Mouse (Mus musculus) CH12F3 (cell line): ENCODE measurements around the gene Gltp.

Source experiments
- in situ Hi-C: fragments of 300-500 bp; cut with MboI; formaldehyde crosslinking; loops from 2 replicates; pipeline ENCODE4 v1.14.3; 2020; ENCODE audit warnings: low sequenced_read_pairs

The Gltp gene

DNA sequence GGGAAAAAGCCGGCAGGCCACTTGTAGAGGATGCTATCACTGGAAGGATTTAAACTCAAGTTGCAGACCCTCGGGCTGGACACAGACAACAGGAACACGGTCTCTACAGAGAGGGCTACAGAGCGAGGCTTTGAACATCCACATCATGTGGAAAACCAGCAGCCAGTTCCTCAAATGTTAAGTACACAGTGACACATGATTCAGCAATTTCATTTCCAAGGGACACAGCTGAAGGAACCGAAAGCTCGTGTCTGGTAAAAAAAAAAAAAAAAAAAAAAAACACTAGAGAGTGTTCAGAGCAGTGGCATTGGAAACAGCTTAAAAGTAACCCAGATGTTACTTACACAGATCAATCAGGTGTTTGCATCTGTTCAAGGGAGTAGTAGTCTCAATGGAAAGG, 29.8 kb downstream of the Gltp start:
- in situ Hi-C loops = no loop called here

DNA sequence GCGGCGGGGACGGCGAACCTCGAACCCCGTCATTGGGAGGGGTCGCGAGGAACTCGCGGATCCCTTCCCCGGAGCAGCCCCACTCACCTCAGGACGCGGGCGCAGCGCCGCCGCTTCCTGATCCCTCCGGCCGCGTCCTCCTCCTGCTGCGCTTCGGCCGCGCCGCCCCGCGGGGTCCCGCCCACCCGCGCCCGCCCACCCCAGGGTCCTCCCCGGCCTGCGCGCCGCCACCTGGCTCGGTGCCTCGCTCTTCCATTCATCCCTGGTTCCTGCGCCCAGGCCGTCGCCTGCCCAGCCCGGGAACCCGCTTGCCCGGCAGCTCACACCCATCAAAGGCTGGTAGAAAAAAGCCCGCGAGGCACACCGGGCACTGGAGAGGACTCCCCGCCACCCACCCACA, 32.5 kb downstream of the Gltp start, which contains the start of gene Trpv4:
TSS of gene Trpv4 (minus strand) at position 167 of the 400 bp plus-strand sequence.
- in situ Hi-C loops = no loop called here

DNA sequence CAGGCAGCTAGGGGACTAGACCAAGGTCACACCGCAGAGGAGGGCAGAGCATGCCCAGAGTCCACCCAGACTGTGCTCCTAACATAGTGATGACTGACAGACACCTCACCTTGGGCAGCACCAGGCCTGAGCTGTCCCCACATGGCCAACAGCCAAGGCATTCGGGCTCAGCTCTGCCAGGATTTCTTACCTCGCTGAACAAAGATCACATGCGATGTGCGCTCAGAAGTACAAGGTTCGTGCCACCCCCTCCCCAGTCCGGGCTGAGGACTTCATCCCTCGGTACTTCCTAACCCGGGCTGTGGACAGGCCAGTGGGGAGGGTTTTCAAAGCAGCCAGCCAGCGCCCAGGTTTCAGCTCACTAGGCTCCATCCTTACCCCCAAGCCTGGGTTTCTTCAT, 33.4 kb downstream of the Gltp start:
- in situ Hi-C loops = no loop called here

DNA sequence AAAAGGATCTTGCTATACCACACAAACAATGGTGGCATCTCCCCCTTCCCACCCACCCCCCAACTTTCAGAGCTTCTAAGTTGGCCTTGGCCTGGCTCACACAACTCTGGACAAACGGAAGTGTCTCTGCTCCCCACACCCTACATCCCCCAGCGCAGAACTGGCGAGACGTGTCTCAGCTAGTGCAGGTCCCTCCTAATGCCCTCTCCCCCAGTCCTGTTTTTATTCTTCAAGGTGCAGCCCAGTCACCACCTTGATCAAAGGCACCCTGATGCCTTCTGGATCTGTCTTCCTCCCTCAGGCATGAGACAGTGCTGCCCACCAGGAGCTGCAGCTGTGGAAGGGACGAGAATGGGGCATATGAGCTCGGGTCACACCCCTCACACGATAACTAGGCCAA, 34.5 kb downstream of the Gltp start:
- in situ Hi-C loops = no loop called here

DNA sequence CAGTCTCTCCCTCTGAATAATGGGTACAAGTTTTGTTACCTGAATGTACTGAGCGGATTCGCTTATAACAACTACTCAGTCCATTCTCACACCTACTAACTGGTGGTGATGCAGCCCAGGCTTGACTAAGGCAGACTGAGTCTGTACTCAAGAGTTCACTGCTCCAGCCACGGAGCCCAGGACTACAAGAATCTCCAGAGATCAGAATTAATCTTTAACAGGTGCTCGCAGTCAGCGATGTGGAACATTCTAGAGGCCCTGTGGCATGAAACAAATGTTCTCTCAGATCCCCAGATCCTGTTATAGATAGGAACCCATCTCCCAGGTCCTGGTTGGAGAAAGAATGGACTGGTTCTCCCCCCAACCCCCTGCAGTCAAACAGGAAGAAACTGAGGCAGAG, 35.1 kb downstream of the Gltp start:
- in situ Hi-C loops = no loop called here

DNA sequence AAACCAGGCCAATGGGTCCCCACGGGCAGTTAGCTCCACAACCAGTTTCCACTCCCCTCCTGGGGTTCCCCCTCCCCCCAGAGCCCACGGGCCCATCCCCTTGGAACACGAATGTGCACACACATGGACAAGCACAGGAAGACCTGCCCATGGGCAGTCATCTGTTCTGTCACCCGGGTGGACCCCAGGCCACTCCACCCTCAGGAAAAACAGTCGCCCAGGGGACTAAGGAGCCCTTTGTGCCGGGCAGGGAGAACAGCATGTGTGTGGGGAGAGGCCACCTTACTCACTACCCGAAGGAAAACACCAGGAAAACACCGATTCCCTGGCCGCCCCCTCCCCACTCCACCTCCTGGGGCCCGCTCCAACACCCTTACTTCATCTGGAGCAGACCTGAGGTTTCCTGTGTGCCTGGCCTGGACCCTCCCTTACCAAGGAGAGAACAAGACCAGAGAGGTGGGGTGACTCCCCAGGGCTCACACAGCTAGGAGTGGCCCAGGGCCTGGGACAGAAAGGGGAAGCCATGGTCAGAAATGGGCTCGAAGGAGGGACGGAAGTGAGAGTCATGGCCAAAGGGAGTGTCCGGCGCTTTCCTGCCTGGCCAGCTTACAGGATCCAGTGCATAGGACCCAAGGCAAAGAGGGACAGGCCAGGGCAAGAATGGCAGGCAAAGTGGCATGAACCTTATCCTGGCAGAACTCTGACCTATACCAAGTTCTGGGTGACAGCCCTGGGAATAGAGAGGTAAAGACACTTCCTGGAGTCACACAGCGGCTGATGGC, 36.9 kb downstream of the Gltp start:
- in situ Hi-C loops = no loop called here

DNA sequence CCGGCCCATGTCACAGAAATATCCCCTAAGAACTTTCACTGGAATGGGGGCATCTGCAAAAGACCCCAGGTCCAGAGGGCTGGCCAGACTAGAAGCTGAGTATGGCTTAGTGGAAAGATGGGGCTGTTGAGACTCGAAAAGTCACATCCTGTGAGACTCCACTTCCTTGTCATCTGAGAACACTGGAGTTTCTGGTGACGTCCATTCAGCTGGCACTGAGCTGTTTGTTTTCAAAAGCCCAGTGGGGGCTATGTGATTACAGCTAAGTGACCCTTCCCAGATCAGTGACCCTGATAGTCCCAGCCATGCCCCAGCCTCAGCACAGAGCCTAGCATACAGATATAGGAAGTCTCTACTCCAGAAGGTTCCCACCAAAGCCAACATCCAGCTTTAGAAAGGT, 39.3 kb downstream of the Gltp start:
- in situ Hi-C loops = no loop called here

DNA sequence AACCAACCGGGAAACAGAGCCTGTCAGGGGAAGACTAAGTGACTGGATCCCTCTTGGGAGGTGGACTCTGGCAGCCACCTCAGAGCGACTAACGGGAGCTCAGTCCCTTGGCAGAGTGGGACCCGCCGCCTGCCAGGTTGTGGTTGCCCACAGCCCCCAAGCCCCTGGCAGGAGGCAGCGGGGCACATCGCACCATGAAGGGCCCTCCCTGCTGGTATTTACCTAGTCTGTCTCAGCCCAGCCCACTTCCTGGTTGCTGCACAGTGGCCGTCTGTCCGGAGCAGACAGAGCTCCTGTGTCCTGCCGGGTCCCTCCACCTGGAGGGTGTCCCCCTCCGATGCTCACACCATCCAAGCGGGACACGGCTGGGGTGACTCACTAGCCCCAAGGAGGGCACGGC, 39.8 kb downstream of the Gltp start:
- in situ Hi-C loops = no loop called here

DNA sequence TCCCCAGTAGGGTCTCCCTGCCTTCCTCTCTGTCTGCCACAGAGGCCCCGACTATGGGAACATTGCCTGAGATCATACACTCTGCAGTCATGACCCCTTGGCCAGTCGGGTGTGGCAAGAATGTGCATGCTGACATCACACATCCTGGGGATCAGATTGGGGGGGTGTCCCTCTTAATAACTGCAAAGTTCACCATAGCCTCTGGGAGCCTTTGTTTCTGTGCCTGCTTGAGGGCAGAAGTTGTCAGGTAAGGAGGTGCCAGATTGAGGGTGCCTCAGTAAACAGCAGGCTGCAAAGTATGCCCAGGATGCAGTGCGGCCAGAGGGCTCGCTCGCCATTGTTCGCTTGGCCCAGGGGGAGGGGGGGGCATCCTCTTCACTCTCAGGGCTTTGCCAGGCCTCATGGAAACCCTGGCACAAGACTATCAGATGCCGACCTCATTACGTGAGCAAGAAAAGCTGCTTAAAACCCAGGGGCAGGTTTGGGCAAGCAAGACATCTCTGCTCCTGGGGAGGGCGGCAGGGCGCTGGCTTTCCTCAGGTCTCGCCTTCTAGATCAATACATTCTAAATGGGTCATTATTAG, 42.0 kb downstream of the Gltp start:
- in situ Hi-C loops = no loop called here

DNA sequence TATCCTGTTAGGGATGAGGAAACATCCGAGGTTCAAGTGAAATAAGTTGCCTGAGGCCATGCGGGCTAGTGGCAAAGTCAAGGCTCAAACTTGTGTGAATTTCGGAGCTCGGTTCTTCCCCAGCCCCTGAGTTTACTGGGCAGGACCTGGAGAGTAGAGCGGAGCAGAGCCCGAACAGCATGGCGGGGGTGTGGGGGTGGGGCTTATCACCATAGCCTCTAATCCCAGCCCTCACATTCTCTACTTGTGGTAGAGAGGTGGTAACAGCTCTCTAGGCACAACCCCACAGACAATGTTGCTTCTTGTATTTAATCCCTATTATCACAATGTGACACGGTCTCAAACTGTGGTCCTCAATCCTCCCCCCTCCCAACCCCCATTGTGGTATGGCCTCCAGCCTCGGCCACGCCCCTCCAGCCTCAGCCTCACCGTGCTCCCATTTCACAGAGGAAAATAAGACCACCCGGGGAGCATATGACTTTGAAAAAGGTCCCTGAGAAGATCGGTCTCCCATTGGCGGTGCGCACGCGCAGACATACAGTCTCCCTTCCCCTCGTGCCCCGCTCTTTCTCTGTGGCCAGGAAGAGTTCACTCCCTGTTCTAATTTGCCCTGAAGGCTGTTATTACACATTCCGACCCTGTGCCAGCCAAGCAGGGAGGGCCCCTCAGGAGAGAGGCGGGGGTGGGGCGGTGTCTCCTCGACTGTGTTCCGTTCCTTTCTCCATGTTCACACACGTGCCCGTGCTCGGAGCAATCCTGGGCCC, 43.4 kb downstream of the Gltp start:
- in situ Hi-C loops = no loop called here

DNA sequence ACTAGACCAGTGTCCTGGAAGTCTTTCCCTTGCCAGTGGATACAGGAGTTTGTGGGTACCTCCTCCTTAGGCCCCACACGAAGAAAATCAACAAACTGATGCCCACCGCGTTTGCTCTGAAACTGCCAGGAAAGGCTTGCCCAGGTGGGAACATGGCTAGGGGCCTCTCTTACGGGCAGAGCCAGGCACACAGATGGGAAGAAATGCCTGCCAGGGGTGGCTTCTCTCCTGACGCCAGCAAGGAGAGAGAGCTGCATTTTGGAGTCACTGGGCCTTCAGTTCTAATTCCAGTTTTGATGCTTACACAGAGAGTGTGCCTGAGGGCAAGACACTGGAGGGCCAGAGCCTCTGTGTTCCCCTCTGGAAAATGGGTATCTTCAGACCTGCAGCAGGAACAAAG, 44.9 kb downstream of the Gltp start:
- in situ Hi-C loops = no loop called here

DNA sequence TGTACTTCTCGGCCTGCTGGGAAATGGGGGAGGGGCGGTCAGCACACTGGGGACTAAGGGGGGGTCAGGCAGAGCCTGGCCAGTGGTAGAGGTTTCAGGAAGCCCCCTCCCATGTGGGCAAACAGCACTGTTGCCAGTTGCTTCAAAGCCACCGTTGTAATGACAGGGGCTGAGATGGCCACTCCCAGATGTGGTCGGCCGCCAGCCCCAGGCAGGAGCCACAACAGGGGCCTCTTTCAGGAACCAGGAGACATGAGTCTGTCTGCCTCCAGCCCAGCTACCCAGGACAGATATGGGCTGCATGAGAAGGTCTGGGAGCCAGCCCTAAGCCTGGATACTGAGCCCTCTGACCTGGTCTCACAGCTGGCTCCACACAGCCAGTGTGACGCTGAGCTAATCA, 45.9 kb downstream of the Gltp start:
- in situ Hi-C loops = no loop called here

DNA sequence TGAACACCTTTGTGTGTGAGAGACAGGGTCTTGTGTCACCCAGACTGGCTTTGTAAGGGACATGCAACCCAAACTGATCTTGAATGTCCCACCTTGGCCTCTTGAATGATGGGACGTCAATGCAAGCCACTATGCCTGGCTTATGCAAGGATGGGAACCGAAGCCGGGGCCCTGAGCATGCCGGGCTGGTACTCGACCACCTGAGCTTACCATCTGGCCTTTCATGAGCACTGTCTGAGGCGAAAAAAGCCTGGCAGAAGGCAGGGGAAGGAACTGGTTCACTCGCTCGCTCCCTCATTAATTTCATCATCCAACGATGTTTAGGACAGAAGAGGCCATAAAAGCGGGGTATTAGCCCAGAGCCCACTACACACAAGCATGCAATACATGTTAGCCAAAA, 50.0 kb downstream of the Gltp start:
- in situ Hi-C loops = no loop called here

DNA sequence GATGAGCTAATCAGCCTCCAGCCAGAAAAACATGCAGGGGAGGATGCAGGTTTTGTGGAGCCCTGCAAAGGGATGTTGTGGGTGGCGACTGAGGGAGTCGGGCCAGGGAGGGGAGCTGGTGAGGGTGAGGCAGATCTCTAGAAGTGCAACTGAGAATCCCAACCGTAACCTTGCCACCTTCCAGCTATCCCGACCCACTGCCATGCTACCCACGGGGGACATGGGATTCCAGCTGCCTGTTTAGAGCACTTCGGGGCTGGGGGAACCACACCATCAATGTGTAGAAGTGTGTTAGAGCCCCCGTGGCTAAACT, 51.2 kb downstream of the Gltp start:
- in situ Hi-C loops = no loop called here

DNA sequence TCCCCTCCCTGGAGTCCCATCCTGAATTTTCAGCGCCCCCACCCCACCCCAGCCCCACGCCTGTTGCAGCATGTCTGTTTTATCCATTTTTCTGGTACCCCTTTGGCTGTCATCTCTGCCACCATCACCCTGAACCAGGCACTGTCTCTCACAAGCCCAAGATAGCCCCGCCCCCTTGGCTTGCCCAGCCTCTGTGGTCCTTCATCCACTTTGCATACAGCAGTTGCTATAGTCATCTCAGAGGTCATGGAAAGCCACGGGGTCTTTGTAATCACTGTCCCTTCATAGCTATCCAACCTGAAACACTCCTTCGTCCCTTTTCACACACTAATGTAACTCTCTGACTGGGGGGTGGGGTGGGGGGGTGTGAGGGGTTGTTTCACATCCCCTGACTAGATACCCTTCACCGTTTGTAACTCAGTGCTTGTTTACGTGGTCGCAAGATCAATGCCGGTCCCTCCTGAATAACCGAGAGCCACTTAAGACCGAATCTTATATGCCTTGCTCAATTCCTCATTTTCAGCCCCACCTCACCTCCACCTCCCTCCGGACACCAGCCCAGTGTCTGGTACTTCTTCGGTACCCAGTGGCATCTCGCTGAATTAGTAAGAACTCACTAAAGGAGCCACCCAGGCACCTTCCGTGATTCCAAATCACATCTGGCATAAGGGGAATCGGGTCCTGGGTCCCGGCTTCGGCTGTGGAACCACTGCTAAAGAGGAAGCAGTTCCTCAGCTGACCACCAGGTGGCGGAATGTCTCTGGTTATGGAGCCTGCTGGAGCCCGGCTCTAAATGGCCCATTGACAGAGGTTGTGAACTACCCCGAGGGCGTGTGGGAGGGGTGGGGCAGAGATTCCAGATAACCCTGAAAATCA, 51.8 kb downstream of the Gltp start:
- in situ Hi-C loops = no loop called here

DNA sequence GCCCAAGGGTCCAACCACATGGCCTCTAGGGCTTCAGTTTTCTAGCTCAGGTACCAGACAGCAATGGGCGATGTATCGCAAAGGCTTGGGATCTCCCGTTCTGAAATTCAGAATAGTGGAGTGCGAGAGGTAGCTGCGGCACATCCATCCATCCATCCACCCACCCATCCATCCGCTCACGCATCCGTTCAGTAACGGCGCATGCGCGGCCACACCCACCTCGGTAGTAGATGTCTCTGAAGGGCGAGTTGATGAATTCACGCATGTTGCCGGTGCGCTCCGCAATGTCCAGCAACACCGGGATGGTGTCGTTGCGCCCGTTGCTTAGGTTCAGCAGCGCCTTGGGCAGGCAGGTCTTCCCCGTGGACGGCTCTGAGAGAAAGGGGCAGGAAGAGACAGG, 54.7 kb downstream of the Gltp start:
- in situ Hi-C loops = no loop called here

DNA sequence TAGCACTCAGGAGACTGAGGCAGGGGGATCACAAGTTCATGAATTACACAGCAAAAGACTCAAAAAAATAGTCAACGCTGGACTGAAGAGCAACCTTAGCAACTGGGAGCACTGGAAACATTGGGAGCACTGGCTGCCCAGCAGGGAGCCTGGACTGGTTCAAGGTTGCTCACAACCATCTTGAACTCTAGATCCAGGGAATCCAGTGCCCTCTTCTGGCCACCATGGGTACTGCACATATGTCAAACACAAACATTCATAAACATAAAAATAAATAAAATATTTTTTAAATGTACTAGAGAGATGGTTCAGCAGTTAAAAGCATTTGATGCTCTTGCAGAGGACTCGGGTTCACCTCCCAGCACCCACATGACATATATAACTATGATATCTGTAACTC, 59.4 kb downstream of the Gltp start:
- in situ Hi-C loops = no loop called here

DNA sequence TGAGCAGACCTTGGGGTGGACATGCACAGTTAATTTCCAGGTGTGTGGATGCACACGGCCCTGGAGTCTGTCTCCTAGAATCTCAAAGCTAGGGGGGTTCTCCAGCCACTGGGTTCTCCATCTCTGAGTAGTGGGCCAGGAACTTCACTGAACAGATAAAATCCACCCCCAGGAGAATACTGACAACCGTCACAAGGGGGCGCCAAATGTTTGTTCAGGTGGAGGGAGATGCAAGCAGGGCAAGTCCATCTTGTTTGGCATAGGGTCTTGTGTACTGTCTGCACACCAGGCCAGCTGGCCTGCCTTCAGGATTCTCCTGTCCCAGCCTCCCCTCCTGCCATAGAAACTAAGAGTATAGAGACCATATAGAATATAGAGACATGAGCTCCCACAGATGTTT, 65.2 kb downstream of the Gltp start:
- in situ Hi-C loops = no loop called here

DNA sequence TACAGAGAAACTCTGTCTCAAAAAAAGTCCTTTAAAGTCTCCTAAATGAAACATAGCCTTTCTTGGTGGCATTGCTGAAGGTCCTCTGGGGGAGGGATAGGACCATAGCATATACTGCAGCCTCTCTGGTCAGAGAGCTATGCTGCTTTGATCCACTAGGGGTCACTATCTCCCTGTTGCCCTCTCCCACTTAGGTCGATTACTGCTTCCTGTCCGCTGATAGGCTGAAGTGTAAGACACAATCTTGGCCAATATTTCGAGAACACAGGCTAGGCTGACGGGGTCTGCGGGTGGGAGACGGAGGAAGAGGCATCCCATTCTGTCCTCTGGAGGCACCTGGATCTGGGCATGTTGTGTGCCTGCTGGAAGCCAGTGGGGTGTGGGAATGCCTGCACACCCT, 70.5 kb downstream of the Gltp start:
- in situ Hi-C loops = no loop called here
